Mouse (Mus musculus) limb, embryonic 13.5 days (tissue): ENCODE data around the gene Mknk1. TPM values are rescaled to one million over a fixed set of nuclear protein-coding genes. Genes with fewer than 3 reads are reported as not detected.
A peak's percentile ranks its signal among the peaks of the same experiment; 100 is the strongest.

ENCODE experiments used
- ATAC-seq: fragments of 200-750 bp; cut with Nextera tagmentation; 2 replicates; pipeline ENCODE4 v1.8.0; 2017; ENCODE audit warnings: low read depth, moderate number of reproducible peaks, moderate TSS enrichment; ENCODE audit not compliant: low FRiP score
- H3K27ac ChIP-seq: fragments of 300-500 bp; sonication (generic); 2 replicates; pipeline ENCODE4 v1.5.1; 2015; ENCODE audit warnings: inconsistent platforms, mild to moderate bottlenecking, moderate library complexity
- H3K27me3 ChIP-seq: fragments of 300-500 bp; sonication (generic); 2 replicates; pipeline ENCODE4 v1.6.1; 2015; ENCODE audit warnings: mild to moderate bottlenecking, inconsistent platforms
- H3K36me3 ChIP-seq: fragments of 300-500 bp; sonication (generic); 2 replicates; pipeline ENCODE4 v1.6.1; 2015; ENCODE audit warnings: inconsistent platforms, mild to moderate bottlenecking, moderate library complexity
- H3K4me1 ChIP-seq: fragments of 300-500 bp; sonication (generic); 2 replicates; pipeline ENCODE4 v1.6.1; 2015; ENCODE audit warnings: inconsistent platforms
- H3K4me2 ChIP-seq: fragments of 300-500 bp; sonication (generic); replicated peaks from 2 replicates; pipeline ENCODE4 v1.6.1; 2015; ENCODE audit warnings: inconsistent platforms, mild to moderate bottlenecking, moderate library complexity
- H3K4me3 ChIP-seq: fragments of 300-500 bp; sonication (generic); 2 replicates; pipeline ENCODE4 v1.5.1; 2015; ENCODE audit warnings: moderate library complexity, mild to moderate bottlenecking, inconsistent platforms
- H3K9ac ChIP-seq: fragments of 300-500 bp; sonication (generic); 2 replicates; pipeline ENCODE4 v1.6.1; 2015; ENCODE audit warnings: mild to moderate bottlenecking, inconsistent platforms
- H3K9me3 ChIP-seq: fragments of 300-500 bp; sonication (generic); 2 replicates; pipeline ENCODE4 v1.6.1; 2016; ENCODE audit warnings: inconsistent platforms
- WGBS: fragments of 180-500 bp; shearing (Covaris S2); methylation state at CpG from one replicate; pipeline ENCODE4 v1.1.7; 2015; 5-methylcytosine and 5-hydroxymethylcytosine counted together
- polyA plus RNA-seq: library from polyadenylated mRNA; unstranded; fragments of >200 nt; fragmentation: Nextera tagmentation; extraction: Ambion mirVana; gene quantifications from 2 replicates; pipeline ENCODE4 v1.2.1, GENCODE M21; 2015

Mknk1 gene
- polyA plus RNA-seq, 1 experiment from 2014 or later = 32.9 TPM

DNA sequence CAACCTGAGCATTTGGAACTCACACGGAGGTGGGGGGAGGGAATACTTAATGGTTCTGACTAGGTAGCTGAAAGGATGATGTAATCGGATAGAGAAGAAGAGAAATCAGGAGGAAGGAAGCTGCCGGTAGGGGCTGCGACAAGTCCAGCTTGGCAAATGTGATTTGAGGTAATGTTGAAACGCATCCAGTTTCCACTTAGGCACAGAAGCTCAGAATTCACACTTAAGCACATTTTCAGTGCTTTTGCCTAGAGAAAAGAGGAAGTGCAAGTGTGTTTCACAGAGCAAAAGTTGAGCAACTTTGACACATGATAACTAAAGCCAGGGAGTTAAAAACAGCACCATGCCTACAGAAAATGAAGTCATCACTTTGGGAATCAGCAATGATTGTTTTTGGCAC lies 8.4 kb downstream of the Mknk1 start:
- no peak overlapping the region for H3K9ac ChIP-seq
- H3K9me3 ChIP-seq = no peaks in the 10 kb centered on the region
- no peak overlapping the region for H3K4me2 ChIP-seq
- ATAC-seq = no peak
- H3K4me1 ChIP-seq = peaks cover 16% of the 10 kb centered on the region; the same call in 1 of the 2 replicates
- no peak overlapping the region for H3K4me3 ChIP-seq
- 56% methylated on average over 5 of the region's 5 CpGs for WGBS
- 0 out of 2 replicates have a peak, but pooled peaks cover 2% of the 10 kb centered on the region for H3K27me3 ChIP-seq
- H3K36me3 ChIP-seq = peaks cover 44% of the 10 kb centered on the region
- H3K27ac ChIP-seq = no peak overlapping the region

DNA sequence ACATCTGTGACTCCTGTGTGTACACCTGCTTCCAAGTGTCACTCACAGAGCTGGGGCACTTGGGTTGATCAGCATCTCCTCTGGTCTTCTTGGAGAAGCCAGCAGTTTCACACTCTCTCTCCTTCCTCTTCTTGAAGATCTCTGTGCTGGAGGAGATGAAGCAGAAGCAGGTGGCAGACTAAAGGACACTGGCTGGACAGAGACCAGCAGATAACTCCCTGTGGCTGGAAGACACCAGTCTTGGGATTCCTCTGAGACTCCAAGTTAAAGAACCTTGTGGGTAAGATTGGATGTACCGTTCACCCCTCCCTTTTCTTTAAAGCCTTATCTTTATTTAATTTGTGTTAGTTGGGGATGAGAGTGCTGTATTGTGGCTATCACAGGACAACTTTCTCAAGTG lies 9.1 kb downstream of the Mknk1 start:
- no peak for ATAC-seq
- Histone ChIP-seq H3K4me2 (no peak overlapping the region), H3K4me1 (peaks cover 16% of the 10 kb centered on the region; the same call in 1 of the 2 replicates), H3K9ac (no peak overlapping the region), H3K27ac (no peak overlapping the region), H3K9me3 (no peaks in the 10 kb centered on the region), H3K4me3 (no peak overlapping the region), H3K36me3 (peaks cover 51% of the 10 kb centered on the region), H3K27me3 (0 out of 2 replicates have a peak, but pooled peaks cover 2% of the 10 kb centered on the region)
- 93% methylated on average over 1 of the region's 1 CpGs for WGBS

DNA sequence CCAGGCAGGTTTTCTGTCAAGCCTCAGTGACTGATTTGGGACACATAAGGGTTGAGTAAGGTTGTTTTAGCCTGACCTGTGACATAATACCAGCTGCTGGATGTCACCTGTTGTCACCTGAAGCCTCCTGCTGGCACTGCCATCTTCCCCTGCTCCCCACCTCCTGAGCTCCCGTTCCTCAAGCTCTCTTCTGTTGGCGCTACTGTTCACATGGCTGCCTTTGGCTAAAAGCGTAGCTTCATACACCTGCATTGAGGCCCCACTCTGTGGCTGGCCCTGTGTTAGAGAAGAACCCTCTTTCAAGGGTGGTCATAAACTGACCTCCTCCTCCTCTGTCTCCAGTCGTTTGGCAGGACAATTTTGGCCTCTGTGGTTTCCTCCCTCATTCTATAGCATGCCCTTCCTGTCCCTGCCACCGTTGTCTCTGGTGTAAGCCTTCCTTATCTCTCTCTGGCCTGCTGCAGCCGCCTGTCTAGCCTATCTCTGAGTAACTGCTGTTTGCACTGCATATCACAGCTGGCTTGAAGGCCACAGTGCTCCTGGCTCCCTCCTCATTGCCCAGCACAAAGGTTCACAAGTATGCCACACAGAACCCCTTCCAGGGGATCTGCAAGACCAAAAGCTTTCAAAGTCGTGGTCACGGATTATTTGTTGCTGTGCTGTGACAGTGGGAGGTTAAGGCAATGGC lies 10.1 kb downstream of the Mknk1 start:
- 63% methylated on average over 8 of the region's 8 CpGs for WGBS
- 0 out of 2 replicates have a peak, but pooled peaks cover 2% of the 10 kb centered on the region for H3K27me3 ChIP-seq
- no peak overlapping the region for H3K9ac ChIP-seq
- H3K4me1 ChIP-seq = peaks cover 18% of the 10 kb centered on the region
- ATAC-seq = no peak
- no peak overlapping the region for H3K27ac ChIP-seq
- no peak overlapping the region for H3K4me3 ChIP-seq
- H3K4me2 ChIP-seq = no peak overlapping the region
- H3K36me3 ChIP-seq = peaks cover 55% of the 10 kb centered on the region
- no peaks in the 10 kb centered on the region for H3K9me3 ChIP-seq

DNA sequence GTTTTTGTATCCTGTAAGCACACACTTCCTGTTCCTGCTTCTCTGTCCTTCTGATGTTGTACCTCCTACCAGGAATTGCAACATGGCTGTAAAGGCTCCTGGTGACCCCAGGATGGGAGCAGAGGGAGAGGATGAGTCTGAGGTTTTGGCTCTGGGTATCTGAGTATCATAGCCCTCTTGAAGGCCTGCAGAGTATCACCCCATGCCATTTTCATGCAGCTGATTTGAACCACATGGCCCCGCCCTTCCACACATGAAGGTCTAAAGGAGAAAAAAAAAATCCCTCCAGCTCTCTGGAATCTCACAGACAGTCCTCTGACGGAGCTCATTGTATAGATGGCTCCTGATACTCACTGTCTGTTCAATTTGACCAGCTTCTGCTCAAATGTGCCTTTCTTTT lies 11.1 kb downstream of the Mknk1 start:
- Histone ChIP-seq H3K4me2 (no peak overlapping the region), H3K9ac (no peak overlapping the region), H3K36me3 (peaks cover 57% of the 10 kb centered on the region), H3K27ac (no peak overlapping the region), H3K4me1 (peaks cover 28% of the 10 kb centered on the region), H3K27me3 (0 out of 2 replicates have a peak, but pooled peaks cover 2% of the 10 kb centered on the region), H3K9me3 (no peaks in the 10 kb centered on the region), H3K4me3 (no peak overlapping the region)
- ATAC-seq = no peak
- WGBS = 76% methylated on average over 2 of the region's 2 CpGs

DNA sequence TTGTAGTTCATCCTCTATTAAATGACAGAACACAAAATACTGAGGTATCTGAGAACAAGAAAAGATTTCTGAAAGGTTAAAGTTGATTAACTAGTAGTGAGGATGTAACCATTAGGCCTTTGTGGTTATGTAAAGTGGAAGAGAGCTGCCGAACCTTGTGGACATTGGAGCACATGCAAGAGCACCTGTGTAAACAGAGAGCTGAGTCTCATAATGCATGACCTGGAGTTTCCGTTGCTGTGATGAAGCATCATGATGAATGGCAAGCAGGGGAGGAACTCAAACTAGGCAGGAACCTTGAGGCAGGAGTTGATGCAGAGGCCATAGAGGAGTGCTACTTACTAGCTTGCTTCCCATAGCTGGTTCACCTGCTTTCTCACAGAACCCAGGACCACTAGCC lies 11.6 kb downstream of the Mknk1 start:
- 0 out of 2 replicates have a peak, but pooled peaks cover 2% of the 10 kb centered on the region for H3K27me3 ChIP-seq
- no peak for ATAC-seq
- peaks cover 33% of the 10 kb centered on the region for H3K4me1 ChIP-seq
- no peaks in the 10 kb centered on the region for H3K9me3 ChIP-seq
- H3K27ac ChIP-seq = no peak overlapping the region
- no peak overlapping the region for H3K4me2 ChIP-seq
- no peak overlapping the region for H3K4me3 ChIP-seq
- H3K36me3 ChIP-seq = peaks cover 57% of the 10 kb centered on the region
- H3K9ac ChIP-seq = no peak overlapping the region
- 58% methylated on average over 2 of the region's 2 CpGs for WGBS

DNA sequence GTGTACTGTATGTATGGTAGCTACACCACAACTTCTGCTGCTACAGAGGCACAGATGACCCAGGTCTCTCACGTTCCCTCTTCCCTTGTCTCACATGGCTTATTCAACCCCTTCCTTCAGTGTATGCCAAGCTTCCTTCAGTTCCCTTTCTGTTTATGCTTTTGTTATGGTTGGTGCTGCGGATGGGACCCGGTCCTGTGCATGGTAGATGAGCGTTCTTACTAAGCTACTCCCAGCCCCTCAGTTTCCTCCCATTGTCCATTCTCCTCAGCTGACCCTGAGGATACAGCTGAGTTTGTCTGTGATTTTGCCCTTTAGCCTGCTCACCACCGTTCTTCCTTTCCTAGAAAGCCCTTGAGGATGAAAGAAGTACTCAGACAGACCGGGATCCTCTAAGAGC lies 12.6 kb downstream of the Mknk1 start:
- H3K27me3 ChIP-seq = 0 out of 2 replicates have a peak, but pooled peaks cover 2% of the 10 kb centered on the region
- peaks cover 57% of the 10 kb centered on the region for H3K36me3 ChIP-seq

DNA sequence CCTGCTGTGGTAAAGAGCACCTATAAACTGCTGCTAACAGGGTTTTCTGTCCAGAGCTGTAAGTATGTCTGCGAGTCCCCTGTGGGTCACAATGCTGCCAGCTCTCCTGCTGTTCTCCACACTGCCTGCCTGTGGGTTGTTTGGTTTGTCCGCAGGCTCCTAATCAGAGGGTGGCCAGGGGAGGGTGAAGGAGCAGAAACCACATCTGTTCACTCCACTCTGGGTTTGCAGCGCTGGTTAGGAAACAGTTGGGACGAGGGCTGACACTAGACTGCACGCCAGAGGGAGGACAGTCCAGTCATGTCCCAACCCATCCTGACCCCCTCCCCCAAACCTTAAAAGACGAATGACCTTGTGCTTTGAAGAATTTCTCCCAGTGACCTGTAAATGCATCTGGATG lies 16.1 kb downstream of the Mknk1 start:
- no peak; the same call in 1 of the 2 replicates for ATAC-seq
- H3K4me3 ChIP-seq = no peak overlapping the region
- 0 out of 2 replicates have a peak, but pooled peaks cover 7% of the 10 kb centered on the region for H3K27me3 ChIP-seq
- H3K9ac ChIP-seq = no peak overlapping the region
- peak overlapping the region; percentile 45 for H3K4me2 ChIP-seq
- 18% methylated on average over 6 of the region's 6 CpGs for WGBS
- peak overlapping the region; percentile 69; the same call in 1 of the 2 replicates for H3K27ac ChIP-seq
- H3K4me1 ChIP-seq = peaks cover 35% of the 10 kb centered on the region
- no peaks in the 10 kb centered on the region for H3K9me3 ChIP-seq
- peaks cover 61% of the 10 kb centered on the region for H3K36me3 ChIP-seq

More for the DNA sequence above, 12.6 kb downstream of the Mknk1 start:
- H3K9me3 ChIP-seq = no peaks in the 10 kb centered on the region
- ATAC-seq = no peak
- no peak overlapping the region for H3K4me2 ChIP-seq
- no peak overlapping the region for H3K4me3 ChIP-seq
- no peak overlapping the region for H3K27ac ChIP-seq
- peaks cover 41% of the 10 kb centered on the region for H3K4me1 ChIP-seq
- WGBS = 88% methylated on average over 6 of the region's 6 CpGs
- H3K9ac ChIP-seq = no peak overlapping the region

DNA sequence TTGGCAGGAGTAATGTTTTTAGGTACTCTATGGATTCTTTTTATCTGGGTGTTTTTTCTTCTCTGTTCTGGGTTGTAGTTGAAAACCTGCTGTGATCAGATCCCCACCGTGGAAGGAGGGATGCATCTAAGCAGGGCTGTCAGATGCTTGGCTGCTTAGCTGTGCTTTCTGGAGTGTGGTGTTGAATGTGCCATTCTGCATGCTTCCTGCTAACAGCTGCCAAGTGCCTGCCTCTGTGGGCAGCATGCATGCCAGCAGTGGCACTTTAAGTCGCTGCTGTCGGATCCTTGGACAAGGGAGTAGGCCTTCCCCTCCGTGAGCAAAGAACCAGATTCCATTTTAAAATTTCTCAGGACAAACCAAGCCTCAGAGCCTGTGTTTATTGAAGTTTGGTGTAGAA lies 16.6 kb downstream of the Mknk1 start:
- Histone ChIP-seq H3K36me3 (peaks cover 61% of the 10 kb centered on the region), H3K4me2 (no peak overlapping the region), H3K27me3 (0 out of 2 replicates have a peak, but pooled peaks cover 7% of the 10 kb centered on the region), H3K4me3 (no peak overlapping the region), H3K9me3 (no peaks in the 10 kb centered on the region), H3K27ac (peak overlapping the region; percentile 69; the same call in 1 of the 2 replicates), H3K9ac (no peak overlapping the region), H3K4me1 (peaks cover 35% of the 10 kb centered on the region)
- WGBS = 47% methylated on average over 4 of the region's 4 CpGs
- ATAC-seq = no peak

DNA sequence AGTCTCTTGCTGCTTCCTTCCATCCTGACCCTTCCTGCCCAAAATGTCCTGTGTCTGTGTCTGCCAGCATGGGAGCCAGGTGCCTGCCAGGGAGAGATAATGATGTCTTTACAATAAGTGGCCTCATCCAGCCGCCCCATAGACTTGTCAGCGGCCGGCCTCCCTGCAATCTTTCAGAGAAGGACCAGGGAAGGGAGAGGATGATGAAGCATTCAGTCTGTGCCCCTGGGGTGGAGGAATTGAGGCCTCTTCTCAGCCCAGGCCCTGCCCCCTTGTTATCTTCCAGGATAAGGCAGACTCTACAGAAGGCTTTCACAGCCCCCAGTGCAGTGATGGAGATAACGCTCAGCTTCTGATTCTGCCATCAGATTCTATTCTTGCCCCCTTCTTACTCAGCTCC lies 17.3 kb downstream of the Mknk1 start:
- 68% methylated on average over 4 of the region's 4 CpGs for WGBS
- H3K9me3 ChIP-seq = no peaks in the 10 kb centered on the region
- ATAC-seq = no peak
- peak overlapping the region; percentile 43; the same call in 1 of the 2 replicates for H3K9ac ChIP-seq
- peaks cover 61% of the 10 kb centered on the region for H3K36me3 ChIP-seq
- H3K4me2 ChIP-seq = no peak overlapping the region
- no peak overlapping the region for H3K4me3 ChIP-seq
- no peak overlapping the region for H3K27ac ChIP-seq
- H3K4me1 ChIP-seq = peaks cover 35% of the 10 kb centered on the region
- H3K27me3 ChIP-seq = 0 out of 2 replicates have a peak, but pooled peaks cover 7% of the 10 kb centered on the region

DNA sequence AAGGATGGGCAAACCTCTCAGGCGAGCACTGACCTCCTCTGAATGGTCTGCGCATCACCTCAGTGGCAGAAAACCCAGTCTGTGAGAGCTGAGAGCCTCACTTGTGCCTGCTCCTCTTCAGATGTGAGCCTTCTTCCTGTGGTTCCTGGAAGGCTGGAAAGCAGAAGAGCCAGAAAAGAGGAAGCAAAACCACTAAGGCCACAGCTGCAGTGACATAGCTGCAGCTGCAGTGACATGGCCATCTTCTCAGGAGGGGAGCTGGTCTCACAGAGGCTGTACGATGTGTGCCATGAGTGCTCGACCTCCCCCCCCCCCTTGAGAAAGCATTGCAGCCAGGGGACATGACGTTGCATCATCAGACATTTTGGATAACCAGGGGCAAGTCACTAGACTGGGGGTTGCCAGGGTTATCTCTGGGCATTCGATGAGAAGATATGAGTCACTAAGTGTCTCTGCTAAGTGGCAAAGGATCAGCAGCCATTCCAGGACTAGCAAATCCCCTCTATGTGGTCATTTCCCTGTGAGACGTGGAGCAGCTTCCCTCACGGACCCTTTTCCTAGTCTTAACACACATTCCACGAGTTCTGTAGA lies 18.4 kb downstream of the Mknk1 start:
- Histone ChIP-seq H3K4me2 (no peak overlapping the region), H3K9me3 (no peaks in the 10 kb centered on the region), H3K4me3 (no peak overlapping the region), H3K36me3 (peaks cover 51% of the 10 kb centered on the region), H3K9ac (no peak overlapping the region), H3K4me1 (peaks cover 44% of the 10 kb centered on the region), H3K27me3 (peaks cover 7% of the 10 kb centered on the region; the same call in 1 of the 2 replicates), H3K27ac (no peak overlapping the region)
- ATAC-seq = no peak
- WGBS = 82% methylated on average over 9 of the region's 9 CpGs

DNA sequence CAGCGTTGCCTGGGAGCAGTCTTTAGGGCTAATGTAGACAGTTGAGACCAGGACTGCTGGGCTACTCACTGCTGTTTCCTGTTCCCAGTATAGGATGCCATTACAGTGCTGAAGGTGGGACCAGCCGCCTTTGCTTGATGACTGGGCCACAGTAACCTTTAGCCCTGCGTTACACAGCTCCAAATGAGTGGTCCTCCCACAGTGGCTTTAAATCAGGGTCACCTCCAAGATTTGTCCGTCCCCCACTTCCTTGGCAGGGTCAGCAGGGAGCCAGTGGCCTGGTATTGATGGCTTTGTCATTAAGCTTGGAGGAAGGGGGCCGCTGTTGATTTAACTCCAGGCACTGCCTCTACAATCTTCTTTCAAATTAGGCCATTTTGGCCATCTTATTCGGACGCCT lies 24.4 kb downstream of the Mknk1 start:
- Histone ChIP-seq H3K9me3 (no peaks in the 10 kb centered on the region), H3K4me2 (peak overlapping the region; percentile 38), H3K4me3 (no peak overlapping the region), H3K27ac (peak overlapping the region; percentile 63; the same call in 1 of the 2 replicates), H3K27me3 (peaks cover 16% of the 10 kb centered on the region; the same call in 1 of the 2 replicates), H3K9ac (no peak overlapping the region), H3K36me3 (peaks cover 35% of the 10 kb centered on the region), H3K4me1 (peaks cover 41% of the 10 kb centered on the region)
- peak; percentile 25; the same call in 1 of the 2 replicates for ATAC-seq
- WGBS = 21% methylated on average over 7 of the region's 7 CpGs

DNA sequence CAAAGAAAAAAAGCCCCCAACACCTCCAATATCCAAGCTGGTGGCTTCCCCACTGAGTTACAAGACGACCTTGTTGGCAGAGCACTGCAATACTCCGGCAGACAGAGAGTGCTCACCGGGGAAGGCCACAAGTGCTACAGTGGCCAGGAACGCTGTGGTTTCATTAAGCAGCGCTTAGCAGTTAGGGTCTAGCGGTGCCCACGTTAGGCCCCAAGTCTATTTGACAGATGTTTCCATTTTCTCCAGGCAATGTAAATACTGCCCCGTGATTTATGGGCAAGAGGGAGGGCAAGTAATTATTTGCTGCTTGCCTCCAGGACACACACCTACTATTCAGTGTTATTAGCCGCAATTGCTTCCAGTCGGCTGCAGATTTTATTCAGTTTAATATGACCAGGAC lies 24.9 kb downstream of the Mknk1 start:
- H3K9me3 ChIP-seq = no peaks in the 10 kb centered on the region
- no peak overlapping the region for H3K9ac ChIP-seq
- peaks cover 34% of the 10 kb centered on the region for H3K36me3 ChIP-seq
- 7% methylated on average over 10 of the region's 10 CpGs for WGBS
- peak overlapping the region; percentile 38 for H3K4me2 ChIP-seq
- H3K27me3 ChIP-seq = peaks cover 21% of the 10 kb centered on the region; the same call in 1 of the 2 replicates
- H3K4me1 ChIP-seq = peaks cover 47% of the 10 kb centered on the region
- ATAC-seq = peak; percentile 88
- H3K27ac ChIP-seq = no peak overlapping the region
- H3K4me3 ChIP-seq = no peak overlapping the region
